Mouse (Mus musculus) lung, postnatal 0 days (tissue): ENCODE results near the gene Rcn2.

Source experiments
- CTCF ChIP-seq: IDR thresholded peaks from 2 replicates; pipeline ENCODE4 v1.5.1; 2016; ENCODE audit warnings: antibody characterized with exemption, mild to moderate bottlenecking
- EP300 ChIP-seq: IDR thresholded peaks from 2 replicates; pipeline ENCODE4 v1.6.1; 2016; ENCODE audit warnings: antibody characterized with exemption, mild to moderate bottlenecking, control low read depth

DNA sequence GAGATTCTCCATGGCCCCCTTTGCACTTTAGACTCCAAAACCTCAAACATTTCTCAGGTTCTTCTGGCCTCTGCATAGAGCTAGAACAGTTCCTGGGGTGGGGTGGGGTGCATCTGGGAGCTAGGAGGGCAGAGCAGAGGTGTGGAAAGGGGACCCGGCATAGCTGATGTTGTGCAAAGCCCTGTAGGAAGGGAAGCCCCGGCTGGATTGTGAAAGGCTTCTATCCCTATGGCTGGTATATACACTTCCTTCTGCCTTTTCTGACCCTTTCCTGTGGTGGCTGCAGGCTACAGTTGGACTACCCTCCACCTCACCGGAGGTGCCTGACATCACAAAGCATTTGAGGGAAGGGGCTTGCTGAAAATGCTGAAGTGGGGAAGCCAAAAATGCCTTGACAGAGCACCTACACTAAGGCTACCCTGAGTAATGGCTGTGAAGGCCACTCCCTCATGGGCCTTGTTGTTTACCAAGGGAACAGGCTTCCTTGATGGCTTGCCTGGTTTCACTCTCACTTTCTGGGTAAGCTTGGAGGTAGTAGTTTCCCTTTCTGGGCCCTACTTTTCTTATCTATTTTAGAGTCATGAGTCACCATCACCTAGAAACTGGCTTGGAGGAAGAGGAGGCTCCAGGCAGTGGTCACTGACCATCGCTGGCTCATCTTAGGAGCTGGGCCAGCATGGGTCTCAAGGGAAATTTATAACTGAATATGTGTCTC, 56.1 kb downstream of the Rcn2 start:
- TF ChIP-seq CTCF (no peak), EP300 (no peak)
